Mouse (Mus musculus) layer of hippocampus, adult 18-20 months (tissue): ENCODE measurements around the gene Ncapg. TPM values are rescaled to one million over a fixed set of nuclear protein-coding genes. Genes with fewer than 3 reads are reported as not detected.
"Not testable (repeated sequence)": the region's sequence is repeated elsewhere in the genome, so short reads cannot be mapped to it uniquely, and the experiment has no call there.

ENCODE experiments used
- DNase-seq, 2 experiments: peaks; one replicate each; pipeline ENCODE4 v3.0.0; 2022; ENCODE audit warnings: low spot score in 2 of 2
- long read RNA-seq: library from polyadenylated mRNA; stranded (forward); transcript quantifications from one replicate; pipeline ENCODE4 v2.0.0, GENCODE M21; 2021
- total RNA-seq, 2 experiments: library from RNA; stranded (reverse); gene quantifications; 2 replicates each; pipeline ENCODE4 v1.2.3; 2021

Gene Ncapg
- under 1 TPM; 0.17 to 0.36 TPM for total RNA-seq
- long read RNA-seq, result 0 reads

GRCm38 (mm10) chr5:45669598-45670279 is at the start of gene Ncapg:
Gene Ncapg, plus strand, starts transcription at chr5:45669919.
- DNase-seq, result peak; percentile 97 to 98

GRCm38 (mm10) chr5:45621511-45621910 is 48.2 kb upstream of the Ncapg start:
- no peak for DNase-seq

GRCm38 (mm10) chr5:45627771-45628170 is 41.9 kb upstream of the Ncapg start:
- DNase-seq, result peak; percentile 6 to 58

GRCm38 (mm10) chr5:45629470-45629869 is 40.2 kb upstream of the Ncapg start:
- DNase-seq, result no peak

- peak in 1 of 2 experiments; percentile 21 for DNase-seq
Observed at GRCm38 (mm10) chr5:45638378-45638777, 31.3 kb upstream of the Ncapg start.

GRCm38 (mm10) chr5:45638806-45639714 is 30.7 kb upstream of the Ncapg start, which contains the start of gene Fam184b:
Gene Fam184b, minus strand, starts transcription at chr5:45639614.
- peak; percentile 69 to 71 for DNase-seq

- DNase-seq, result peak in 1 of 2 experiments; percentile 7
Observed at GRCm38 (mm10) chr5:45639715-45640092, 30.0 kb upstream of the Ncapg start.

GRCm38 (mm10) chr5:45651026-45651703 is 18.6 kb upstream of the Ncapg start:
- no peak for DNase-seq

GRCm38 (mm10) chr5:45658406-45658805 is 11.3 kb upstream of the Ncapg start:
- DNase-seq, result not testable (repeated sequence)

GRCm38 (mm10) chr5:45668324-45668723 is 1.4 kb upstream of the Ncapg start:
- peak in 1 of 2 experiments; percentile 77 for DNase-seq

GRCm38 (mm10) chr5:45668831-45669230 is 888 bp upstream of the Ncapg start:
- DNase-seq, result no peak

GRCm38 (mm10) chr5:45669234-45669597 is 503 bp upstream of the Ncapg start:
- DNase-seq, result peak in 1 of 2 experiments; percentile 3

- DNase-seq, result no peak
Observed at GRCm38 (mm10) chr5:45670280-45670670, 556 bp downstream of the Ncapg start.

- no peak for DNase-seq
Observed at GRCm38 (mm10) chr5:45670894-45671494, 1.3 kb downstream of the Ncapg start.

GRCm38 (mm10) chr5:45675032-45675431 is 5.3 kb downstream of the Ncapg start:
- DNase-seq, result no peak

- DNase-seq, result no peak
Observed at GRCm38 (mm10) chr5:45677639-45678038, 7.9 kb downstream of the Ncapg start.

GRCm38 (mm10) chr5:45679955-45680354 is 10.2 kb downstream of the Ncapg start:
- DNase-seq, result no peak

GRCm38 (mm10) chr5:45683388-45683787 is 13.7 kb downstream of the Ncapg start:
- no peak for DNase-seq

- no peak for DNase-seq
Observed at GRCm38 (mm10) chr5:45685243-45685642, 15.5 kb downstream of the Ncapg start.

- no peak for DNase-seq
Observed at GRCm38 (mm10) chr5:45686223-45686622, 16.5 kb downstream of the Ncapg start.

- DNase-seq, result no peak
Observed at GRCm38 (mm10) chr5:45689152-45689551, 19.4 kb downstream of the Ncapg start.
